Mouse (Mus musculus): ENCODE results near the gene Lin7a.

- TF ChIP-seq CTCF (IDR thresholded peaks at IDR 0.05; ENCODE audit: low read depth, low read length) (no peak), POLR2AphosphoS5 (IDR thresholded peaks at IDR 0.05; ENCODE audit: insufficient replicate concordance, low read depth, low read length) (no peak), GATA1 (IDR thresholded peaks at IDR 0.05; ENCODE audit: borderline replicate concordance, low read length) (no peak), TAL1 (conservative IDR thresholded peaks at IDR 0.05; ENCODE audit: low read depth, low read length) (no peak)
Measured at GRCm38 (mm10) chr10:107241406-107241805, 30.1 kb upstream of the Lin7a start.

Data from G1E (cell line).